Mouse (Mus musculus): ENCODE data around the gene Slc15a1. TPM values are rescaled to one million over a fixed set of nuclear protein-coding genes. Genes with fewer than 3 reads are reported as not detected.

Gene Slc15a1
- polyA plus RNA-seq, 1 experiment from 2014 or later: 3.4 TPM

- peak; percentile 27 for DNase-seq (ENCODE audit: low spot score)
These were observed 11.3 kb downstream of the Slc15a1 start for GRCm38 (mm10) chr14:121493712-121494111.

DNA sequence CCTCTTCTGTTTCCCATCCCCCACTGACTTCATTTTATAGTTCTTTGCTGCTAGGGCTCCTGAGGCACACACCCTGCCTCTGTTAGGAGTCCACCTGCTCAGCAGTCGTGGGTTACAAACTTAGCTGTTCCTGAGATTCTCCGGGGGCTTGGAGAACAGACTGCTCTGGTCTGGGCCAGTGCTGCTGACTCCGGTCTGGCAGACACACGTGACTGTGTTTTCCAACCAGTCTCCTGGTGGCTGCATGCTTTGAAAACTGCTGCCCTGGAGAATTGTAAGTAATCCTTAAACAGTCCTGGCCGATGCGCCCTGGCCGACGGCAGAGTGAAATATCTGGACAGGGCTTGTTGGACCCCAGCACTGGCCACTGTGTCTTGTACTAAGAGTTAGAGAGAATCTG lies 12.7 kb downstream of the Slc15a1 start:
- DNase-seq (ENCODE audit: low spot score): no peak

DNA sequence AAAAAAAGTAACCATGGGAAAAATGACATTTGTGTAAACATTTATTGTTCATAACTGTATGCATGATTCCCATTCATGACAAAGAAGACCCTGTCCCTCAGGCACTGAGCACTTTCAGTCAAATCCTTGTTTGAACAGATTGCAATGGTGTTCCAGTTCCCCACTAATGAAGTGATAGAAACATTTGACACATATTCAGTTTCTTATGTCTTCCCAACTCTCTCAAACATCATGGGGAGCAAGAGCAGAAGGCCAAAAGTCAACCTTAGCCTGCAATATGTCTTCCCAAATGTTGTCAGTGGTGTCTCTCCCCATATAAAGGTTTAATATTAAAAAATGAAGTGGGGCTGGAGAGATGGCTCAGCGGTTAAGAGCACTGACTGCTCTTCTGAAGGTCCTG lies 19.3 kb downstream of the Slc15a1 start:
- DNase-seq (ENCODE audit: low spot score): no peak

- no peak for DNase-seq (ENCODE audit: low spot score)
These were observed 20.6 kb downstream of the Slc15a1 start for GRCm38 (mm10) chr14:121484436-121484835.

GRCm38 (mm10) chr14:121482181-121482580 lies 22.9 kb downstream of the Slc15a1 start:
- DNase-seq (ENCODE audit: low spot score): no peak

DNA sequence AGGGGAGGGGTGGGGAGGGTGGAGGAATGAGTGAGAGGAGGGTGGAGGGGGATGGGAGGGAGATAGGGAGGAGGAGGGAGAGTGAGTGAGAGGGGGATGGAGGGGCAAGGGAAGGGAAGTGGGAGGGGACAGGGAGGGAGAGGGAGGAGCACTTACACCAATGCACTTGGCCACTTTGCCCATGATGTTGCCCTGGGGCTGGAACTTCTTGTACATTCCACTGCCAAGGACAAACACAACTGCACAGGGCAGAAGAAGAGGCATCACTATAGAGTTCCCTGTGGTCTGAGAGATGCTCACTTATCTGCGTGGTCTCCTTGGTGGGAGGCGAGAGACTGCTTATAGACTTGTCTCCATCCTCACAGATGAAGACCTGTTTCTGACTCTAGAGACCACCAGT lies 23.5 kb downstream of the Slc15a1 start:
- DNase-seq (ENCODE audit: low spot score): no peak

DNA sequence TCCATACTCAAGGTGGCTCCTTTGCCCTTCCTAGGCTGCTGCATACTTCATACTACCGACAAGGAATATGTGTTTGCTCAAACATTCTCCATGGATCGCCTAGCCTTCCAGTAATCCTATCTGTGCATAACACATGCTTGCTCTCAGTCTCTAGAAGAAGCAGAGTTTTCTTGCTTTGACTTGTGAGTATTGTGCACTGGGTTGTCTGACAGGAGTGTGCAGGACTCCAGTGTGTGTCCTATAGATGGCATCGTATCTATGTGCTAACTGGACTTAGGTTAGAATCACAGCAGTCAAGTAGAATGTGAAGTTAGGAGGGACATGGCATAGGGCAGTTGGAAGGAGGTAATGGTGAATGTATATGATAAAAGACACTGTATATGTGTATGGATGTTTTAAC lies 26.0 kb downstream of the Slc15a1 start:
- DNase-seq (ENCODE audit: low spot score): no peak

DNA sequence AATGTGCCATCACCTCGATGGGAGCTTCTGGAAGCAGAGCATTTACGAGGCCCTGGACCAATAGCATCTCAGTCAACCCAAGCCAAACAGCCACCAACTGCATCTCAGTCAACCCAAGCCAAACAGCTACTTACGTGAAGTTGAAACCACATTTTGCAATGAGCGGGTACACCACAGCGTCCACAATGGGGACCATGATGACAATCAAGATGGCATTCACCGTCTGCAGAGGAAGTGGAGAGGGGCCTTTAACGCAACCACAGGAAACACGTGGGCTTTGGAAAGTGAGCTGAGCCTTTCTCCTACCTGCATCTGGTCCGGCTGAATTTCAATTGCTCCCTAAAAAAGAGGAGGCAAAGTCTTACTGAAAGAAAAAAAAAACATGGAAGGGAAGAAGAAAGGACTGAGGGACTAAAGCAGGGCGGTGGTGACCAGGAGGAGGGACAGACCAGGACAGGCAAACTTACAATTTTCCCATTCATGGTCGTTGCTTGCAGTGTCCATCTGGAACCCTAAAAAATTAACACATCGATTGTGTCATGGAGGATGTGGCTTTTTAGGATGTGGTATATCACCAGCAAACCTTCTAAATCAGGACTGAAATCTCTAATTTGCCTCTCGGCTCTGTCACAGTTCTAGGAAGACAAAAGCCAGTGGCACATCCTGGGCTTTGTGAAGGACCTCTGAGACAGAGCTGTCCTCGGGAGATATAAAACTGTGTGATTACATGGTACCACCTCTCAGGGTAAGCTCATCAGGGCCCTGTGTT lies 26.9 kb downstream of the Slc15a1 start:
- DNase-seq (ENCODE audit: low spot score): peak; percentile 76

GRCm38 (mm10) chr14:121473869-121474268 lies 31.2 kb downstream of the Slc15a1 start:
- no peak for DNase-seq (ENCODE audit: low spot score)

DNA sequence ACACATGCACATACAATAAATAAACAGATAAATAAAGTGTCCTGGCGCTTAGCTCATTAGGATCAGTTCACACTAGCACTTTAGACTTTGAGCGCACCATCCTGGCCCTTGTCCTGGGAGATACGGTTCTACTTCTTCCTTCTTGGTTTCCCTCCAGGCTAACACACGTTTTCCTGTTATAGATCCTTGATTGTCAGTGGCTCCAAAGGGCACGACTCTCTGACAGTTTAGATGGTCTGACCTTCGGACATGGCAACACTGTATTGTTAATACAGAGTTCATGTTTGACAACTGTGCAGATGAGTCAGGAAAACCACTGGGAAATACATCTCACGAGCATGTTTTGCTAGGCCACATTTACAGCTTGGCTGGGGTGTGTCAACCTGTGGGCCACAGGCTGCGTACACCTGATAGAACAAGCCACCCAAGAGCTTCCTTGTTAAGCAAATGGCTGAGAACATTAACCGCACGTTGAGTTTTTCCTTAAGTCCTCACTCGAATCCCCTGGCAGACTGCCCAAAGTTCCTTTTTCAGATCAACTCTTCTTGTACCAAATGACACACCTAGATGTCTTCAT lies 33.4 kb downstream of the Slc15a1 start:
- DNase-seq (ENCODE audit: low spot score): no peak

DNA sequence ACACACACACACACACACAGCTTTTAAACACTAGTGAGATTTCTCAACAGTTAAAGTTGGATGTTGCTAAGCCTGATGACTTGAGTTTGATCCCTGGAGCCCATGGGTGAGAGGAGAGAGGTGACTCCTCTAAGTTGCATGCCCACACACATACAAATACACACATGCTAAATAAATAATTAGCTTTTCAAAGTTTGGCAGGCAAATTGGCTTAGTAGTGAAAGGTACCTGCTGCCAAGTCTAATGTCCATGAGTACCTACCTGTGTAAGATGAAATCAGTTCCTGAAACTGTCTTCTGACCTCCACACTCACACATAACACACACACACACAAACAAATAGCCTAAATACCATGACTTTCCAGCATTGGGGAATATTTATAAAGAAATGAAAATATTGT lies 35.5 kb downstream of the Slc15a1 start:
- no peak for DNase-seq (ENCODE audit: low spot score)

- no peak for DNase-seq (ENCODE audit: low spot score)
These were observed 37.4 kb downstream of the Slc15a1 start for GRCm38 (mm10) chr14:121467646-121468045.

DNA sequence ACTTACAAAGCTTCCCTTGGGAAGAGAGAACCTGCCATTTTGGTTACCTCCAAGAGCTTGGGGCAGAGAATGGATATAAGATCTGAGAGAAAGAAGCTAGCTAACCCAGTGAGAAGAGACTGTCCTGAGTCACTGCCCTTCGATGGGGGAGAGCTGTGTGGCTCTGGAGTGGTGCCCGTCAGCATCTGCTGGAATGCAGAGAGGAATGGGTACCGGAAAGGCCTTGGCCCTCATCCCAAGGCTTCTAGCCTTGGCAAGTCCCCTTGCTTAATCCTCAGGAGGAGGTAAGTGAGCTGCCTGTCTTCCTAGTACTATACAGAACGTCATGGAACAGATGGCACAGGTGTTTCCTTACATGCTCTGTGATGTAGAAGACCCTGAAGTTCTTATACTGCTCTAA lies 38.6 kb downstream of the Slc15a1 start:
- DNase-seq (ENCODE audit: low spot score): no peak

DNA sequence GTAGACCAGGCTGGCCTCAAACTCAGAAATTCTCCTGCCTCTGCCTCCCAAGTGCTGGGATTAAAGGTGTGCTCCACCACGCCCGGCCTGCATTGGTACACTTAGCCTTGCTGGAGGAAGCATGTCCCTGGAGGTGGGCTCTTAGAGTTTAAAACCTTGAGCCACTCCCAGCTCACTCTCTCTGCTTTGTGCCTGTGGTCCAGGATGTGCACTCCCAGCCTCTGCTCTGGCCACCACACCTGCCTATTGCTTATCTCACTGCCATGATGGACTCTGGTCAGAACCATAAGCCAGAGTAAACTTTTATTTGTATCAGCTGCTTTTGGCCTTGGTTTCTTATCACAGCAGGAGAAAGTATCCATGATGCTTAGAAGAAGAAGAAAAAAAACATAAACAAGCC lies 40.7 kb downstream of the Slc15a1 start:
- no peak for DNase-seq (ENCODE audit: low spot score)

DNA sequence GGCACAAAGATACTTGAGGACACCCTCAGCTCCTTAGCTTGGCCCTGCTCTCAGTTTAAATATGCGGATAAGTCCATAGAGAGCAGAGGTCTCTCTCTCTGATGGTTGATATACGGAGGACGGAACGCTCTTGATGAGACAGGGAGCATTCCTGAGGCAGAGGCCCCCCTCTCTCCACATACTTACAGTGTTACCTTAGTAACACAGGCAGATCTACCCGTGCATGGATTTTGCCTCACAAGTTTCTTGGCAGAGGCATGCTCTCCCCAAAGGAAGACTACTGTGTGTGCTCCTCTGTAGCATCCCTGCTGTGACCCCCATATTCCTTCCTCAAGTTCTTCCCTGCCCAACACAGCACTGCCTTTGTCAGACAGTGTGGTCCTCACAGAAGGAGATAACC lies 42.3 kb downstream of the Slc15a1 start:
- DNase-seq (ENCODE audit: low spot score): no peak

GRCm38 (mm10) chr14:121460966-121461365 lies 44.1 kb downstream of the Slc15a1 start:
- no peak for DNase-seq (ENCODE audit: low spot score)

DNA sequence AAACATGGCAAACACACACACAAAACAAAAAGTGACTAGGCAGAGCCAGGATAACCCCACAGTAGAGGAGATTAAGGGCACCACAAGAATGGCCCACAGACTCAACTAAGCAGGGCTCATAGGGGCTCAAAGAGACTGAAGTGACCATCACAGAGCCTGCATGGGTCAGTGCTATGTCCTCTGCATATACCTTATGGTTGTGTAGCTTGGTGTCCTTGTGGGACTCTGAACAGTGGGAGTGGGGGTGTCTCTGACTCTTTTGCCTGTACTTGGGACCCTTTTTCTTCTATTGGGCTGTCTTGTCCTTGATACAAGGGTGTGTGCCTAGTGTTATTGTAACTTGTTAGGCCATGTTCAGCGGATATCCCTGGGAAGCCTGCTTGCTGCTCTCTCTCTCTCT lies 46.5 kb downstream of the Slc15a1 start:
- DNase-seq (ENCODE audit: low spot score): no peak

- DNase-seq (ENCODE audit: low spot score): no peak
These were observed 47.5 kb downstream of the Slc15a1 start for GRCm38 (mm10) chr14:121457536-121457935.

DNA sequence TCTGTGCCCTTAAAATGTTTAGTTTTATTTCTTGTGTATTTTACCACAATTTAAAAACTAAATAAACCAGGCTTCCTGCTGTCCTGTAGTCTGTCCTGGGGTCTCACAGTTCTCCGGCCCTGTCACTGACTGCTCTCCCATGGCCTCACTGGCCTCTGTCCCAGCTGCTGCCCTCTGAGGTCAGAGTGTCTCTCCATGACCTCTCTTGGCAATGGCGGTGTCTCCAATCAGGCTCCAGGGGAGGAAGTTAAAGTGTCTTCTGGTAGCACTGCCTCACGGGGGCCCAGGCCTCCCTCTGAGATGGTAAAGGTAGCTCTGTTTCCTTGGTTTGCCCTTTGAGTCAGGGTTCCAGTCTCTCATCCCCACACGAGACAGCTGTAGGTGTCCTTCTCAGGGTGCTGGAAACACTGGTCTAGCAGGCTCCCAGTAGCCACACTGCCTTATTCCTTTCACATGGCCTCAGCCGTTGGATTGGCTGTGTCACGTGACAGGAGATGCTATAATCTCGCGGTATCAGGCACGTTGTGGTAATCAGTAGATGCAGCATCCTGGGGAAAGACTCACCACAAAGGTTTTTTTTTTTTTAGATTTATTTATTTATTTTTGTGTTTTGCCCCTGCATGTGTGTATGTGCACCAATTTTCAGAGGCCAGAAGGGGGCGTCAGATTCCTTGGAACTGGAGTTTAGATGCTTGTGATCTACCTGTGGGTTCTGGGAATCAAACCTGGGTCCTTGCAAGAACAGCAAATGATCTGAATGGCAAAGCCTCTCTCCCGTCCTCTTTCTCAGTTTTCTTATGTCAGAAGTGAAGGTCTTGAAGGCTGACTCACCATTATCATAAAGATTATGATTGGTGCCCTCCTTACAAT lies 48.4 kb downstream of the Slc15a1 start:
- DNase-seq (ENCODE audit: low spot score): no peak

- DNase-seq (ENCODE audit: low spot score): no peak
These were observed 49.1 kb downstream of the Slc15a1 start for GRCm38 (mm10) chr14:121455976-121456375.

GRCm38 (mm10) chr14:121455527-121455926 lies 49.5 kb downstream of the Slc15a1 start:
- DNase-seq (ENCODE audit: low spot score): peak; percentile 70

GRCm38 (mm10) chr14:121453130-121453529 lies 51.9 kb downstream of the Slc15a1 start:
- DNase-seq (ENCODE audit: low spot score): no peak

Measured in thymus, postnatal 0 days (tissue).